In the genomic region with DNA sequence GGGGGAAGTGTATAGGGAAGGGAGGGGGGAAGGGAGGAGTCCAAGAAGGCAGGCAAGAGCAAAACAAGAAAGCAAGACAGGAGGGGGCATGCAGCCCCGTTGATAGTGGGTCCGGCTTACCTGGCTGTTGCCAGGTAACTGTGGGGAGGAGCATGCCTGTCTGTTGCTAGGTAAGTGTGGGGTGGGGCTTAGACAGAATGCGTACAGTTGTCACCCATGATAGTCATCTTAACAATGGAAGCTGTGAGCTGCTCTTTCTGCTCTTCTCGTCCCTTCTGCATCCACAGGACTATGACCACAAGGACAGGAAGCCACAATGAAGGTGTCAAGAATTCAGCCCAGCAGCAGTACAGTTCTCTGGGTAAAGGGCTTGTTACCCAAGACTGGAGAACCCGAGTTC, we compare ENCODE assay signal across 22 mouse cellular contexts. TPM values are rescaled to one million over a fixed set of nuclear protein-coding genes. Genes with fewer than 3 reads are reported as not detected.
DNase-seq lines count a peak whose midpoint lies in the region; ATAC-seq and TF ChIP-seq lines count a peak whose summit lies in the region.
"Had no signal": no experiment of that assay in that cellular context is flagged by ENCODE, and none has a peak within 500 bp of the region (broad histone marks: within the 10 kb centered on the region; RNA-seq: fewer than 3 reads in every experiment).

No protein-coding gene starts in this region.

- no peak for DNase-seq in CH12.LX (ENCODE audit: extremely low read depth)
- no peak for DNase-seq in Muller cell, postnatal 12 days (ENCODE audit: inconsistent ontology term)
- DNase-seq in gastrocnemius, adult 18-20 months (ENCODE audit: low spot score): no peak
- no peak for DNase-seq in layer of hippocampus, postnatal 25 days (ENCODE audit: extremely low spot score in 1 of 2, low spot score in 1 of 2)
- DNase-seq: cerebellum, adult 11-12 months; cerebellum, adult 9-10 months; cerebellum, postnatal 25 days; gastrocnemius, adult 2 months; gastrocnemius, postnatal 25 days; heart, postnatal 36 days had no signal

- no peak for TF ChIP-seq EP300 in CH12.LX (IDR thresholded peaks at IDR 0.05; ENCODE audit: low read length)

- H3K4me1 ChIP-seq in intestine, embryonic 15.5 days (replicated peaks): peaks cover 19% of the 10 kb centered on the region
- no peaks in the 10 kb centered on the region for H3K4me1 ChIP-seq in intestine, postnatal 0 days (replicated peaks; ENCODE audit: control insufficient read depth, insufficient read depth, low read length)
- peaks cover 30 to 69% of the 10 kb centered on the region in 2 experiments for H3K4me1 ChIP-seq in CH12.LX (ENCODE audit: control insufficient read depth in 1 of 2, insufficient read depth in 2 of 2)
- H3K4me1 ChIP-seq: embryonic facial prominence, embryonic 12.5 days; forebrain, embryonic 12.5 days; hindbrain, embryonic 12.5 days had no signal

- no peak for TF ChIP-seq POLR2A in CH12.LX (IDR thresholded peaks at IDR 0.05; ENCODE audit: low read depth, low read length)

- TF ChIP-seq RAD21 in CH12.LX (IDR thresholded peaks at IDR 0.05; ENCODE audit: low read depth, low read length): no peak

- no peaks in the 10 kb centered on the region for H3K9me3 ChIP-seq in intestine, embryonic 15.5 days
- no peaks in the 10 kb centered on the region for H3K9me3 ChIP-seq in intestine, postnatal 0 days (ENCODE audit: control insufficient read depth)
- no peaks in the 10 kb centered on the region for H3K9me3 ChIP-seq in CH12.LX (replicated peaks; ENCODE audit: low read length)
- H3K9me3 ChIP-seq: embryonic facial prominence, embryonic 12.5 days; forebrain, embryonic 12.5 days; heart, embryonic 13.5 days; hindbrain, embryonic 12.5 days had no signal

- H3K4me2 ChIP-seq in intestine, embryonic 15.5 days (replicated peaks): no peak overlapping the region
- H3K4me2 ChIP-seq in intestine, postnatal 0 days (replicated peaks; ENCODE audit: low read depth): no peak overlapping the region
- no peak overlapping the region for H3K4me2 ChIP-seq in CH12.LX (ENCODE audit: insufficient read depth, low read depth, poor library complexity, severe bottlenecking)
- H3K4me2 ChIP-seq: embryonic facial prominence, embryonic 12.5 days; forebrain, embryonic 12.5 days; heart, embryonic 13.5 days; hindbrain, embryonic 12.5 days had no signal

- in situ Hi-C loops in CH12.LX (cut with MboI; ENCODE audit: low pct_ligation_motif_present, low pct_unique_long_range_greater_than_20kb, low sequenced_read_pairs): no loop called here

- 49% methylated on average over 5 of the region's 5 CpGs for WGBS in intestine, embryonic 15.5 days
- WGBS in intestine, postnatal 0 days: 47% methylated on average over 5 of the region's 5 CpGs

- dilution Hi-C loops in CH12.LX (cut with MboI; ENCODE audit: extremely low pct_ligation_motif_present, extremely low pct_unique_long_range_greater_than_20kb, low sequenced_read_pairs): no loop called here

- no peak overlapping the region for H3K4me3 ChIP-seq in intestine, embryonic 15.5 days (replicated peaks)
- H3K4me3 ChIP-seq in intestine, postnatal 0 days (ENCODE audit: low read depth, low read length): no peak overlapping the region
- no peak overlapping the region for H3K4me3 ChIP-seq in CH12.LX (replicated peaks in 1 of 3; ENCODE audit: low read depth in 2 of 3, low read length in 2 of 3, poor library complexity in 1 of 3)
- H3K4me3 ChIP-seq: embryonic facial prominence, embryonic 12.5 days; forebrain, embryonic 12.5 days; gastrocnemius, adult 2 months; heart, embryonic 13.5 days; hindbrain, embryonic 12.5 days had no signal

- 0 out of 2 replicates have a peak, but pooled peaks have one; percentile 35 for ATAC-seq in intestine, embryonic 15.5 days
- no peak for ATAC-seq in intestine, postnatal 0 days
- peak; percentile 19 for ATAC-seq in activated CD4-positive, CD25-positive, alpha-beta regulatory T cell, adult 4 months
- ATAC-seq: forebrain, embryonic 16.5 days; hindbrain, embryonic 16.5 days; Patski had no signal

- no peaks in the 10 kb centered on the region for H3K36me3 ChIP-seq in intestine, embryonic 15.5 days
- no peaks in the 10 kb centered on the region for H3K36me3 ChIP-seq in intestine, postnatal 0 days (ENCODE audit: control insufficient read depth, insufficient read depth)
- H3K36me3 ChIP-seq in CH12.LX (replicated peaks in 1 of 2; ENCODE audit: control insufficient read depth in 1 of 2, insufficient read depth in 1 of 2, low read length in 1 of 2): no peaks in the 10 kb centered on the region
- H3K36me3 ChIP-seq: embryonic facial prominence, embryonic 12.5 days; forebrain, embryonic 12.5 days; heart, embryonic 13.5 days; hindbrain, embryonic 12.5 days had no signal

- TF ChIP-seq CTCF in intestine, postnatal 0 days (IDR thresholded peaks at IDR 0.05; ENCODE audit: low read depth): no peak
- no peak for TF ChIP-seq CTCF in CH12.LX (conservative IDR thresholded peaks at IDR 0.05 in 1 of 2, IDR thresholded peaks at IDR 0.05 in 1 of 2; ENCODE audit: low read depth in 2 of 2, low read length in 2 of 2)

- H3K9ac ChIP-seq in intestine, embryonic 15.5 days: no peak overlapping the region
- H3K9ac ChIP-seq in intestine, postnatal 0 days (ENCODE audit: low read depth, low read length): no peak overlapping the region
- H3K9ac ChIP-seq in CH12.LX (ENCODE audit: insufficient read depth, low read depth): no peak overlapping the region
- H3K9ac ChIP-seq: embryonic facial prominence, embryonic 12.5 days; forebrain, embryonic 12.5 days; heart, embryonic 13.5 days; hindbrain, embryonic 12.5 days had no signal

- no peaks in the 10 kb centered on the region for H3K79me2 ChIP-seq in CH12.LX (replicated peaks; ENCODE audit: control insufficient read depth, extremely low read depth, insufficient read depth, poor library complexity, severe bottlenecking)

- H3K27ac ChIP-seq in intestine, embryonic 15.5 days: no peak overlapping the region
- H3K27ac ChIP-seq in intestine, postnatal 0 days (ENCODE audit: low read depth, low read length): no peak overlapping the region
- no peak overlapping the region for H3K27ac ChIP-seq in CH12.LX (ENCODE audit: insufficient read depth, low read depth)
- H3K27ac ChIP-seq: embryonic facial prominence, embryonic 12.5 days; forebrain, embryonic 12.5 days; heart, embryonic 13.5 days; hindbrain, embryonic 12.5 days had no signal

- no peaks in the 10 kb centered on the region for H3K27me3 ChIP-seq in intestine, embryonic 15.5 days (replicated peaks)
- no peaks in the 10 kb centered on the region for H3K27me3 ChIP-seq in intestine, postnatal 0 days (replicated peaks; ENCODE audit: control insufficient read depth, insufficient read depth, low read length)
- H3K27me3 ChIP-seq in CH12.LX (replicated peaks): no peaks in the 10 kb centered on the region
- H3K27me3 ChIP-seq: embryonic facial prominence, embryonic 12.5 days; forebrain, embryonic 12.5 days; heart, embryonic 13.5 days; hindbrain, embryonic 12.5 days; Patski had no signal

TF ChIP-seq in CH12.LX, 34 proteins besides CTCF, POLR2A, EP300 and RAD21:
- TF ChIP-seq KAT2A (IDR thresholded peaks at IDR 0.05; ENCODE audit: insufficient replicate concordance, low read length) (no peak), IRF4 (IDR thresholded peaks at IDR 0.05; ENCODE audit: low read depth, low read length) (0 out of 2 replicates have a peak, but pooled peaks have one; percentile 5)

RNA-seq across cellular contexts. Expression of gene Gm17334, which starts 37.2 kb away (rescaled TPM):
- 0.26 and 0.32 TPM in 2 replicates for polyA plus RNA-seq in intestine, embryonic 15.5 days (2015; fragmentation: Nextera tagmentation; extraction: Ambion mirVana)
- 0.17 and 0.67 TPM in 2 replicates for polyA plus RNA-seq in intestine, postnatal 0 days (2015; fragmentation: Nextera tagmentation; extraction: Ambion mirVana)
- total RNA-seq in CH12.LX (2012; rRNA removed) (0.71 and 0.72 TPM in 2 replicates), CH12.LX (2014; rRNA removed) (not detected in 2 replicates)
- polyA plus RNA-seq in CH12.LX (2012; ENCODE audit: insufficient read length, low read depth): 0.47 and 0.57 TPM in 2 replicates
- polyA plus RNA-seq in activated CD4-positive, CD25-positive, alpha-beta regulatory T cell, adult 4 months (2017; shearing (Covaris generic)): 1 to 10 TPM; 4.9 to 6.2 TPM
- total RNA-seq in gastrocnemius, adult 18-20 months (2021): not detected
- total RNA-seq in layer of hippocampus, postnatal 25 days (2021): 1 to 10 TPM; 1.0 to 1.8 TPM
- total RNA-seq: gastrocnemius, postnatal 25 days; MEL had no signal
- polyA plus RNA-seq: embryonic facial prominence, embryonic 12.5 days; forebrain, embryonic 12.5 days; heart, postnatal 0 days; hindbrain, embryonic 12.5 days; hindbrain, embryonic 16.5 days had no signal

RNA-seq across cellular contexts. Expression of gene Irf1, which starts 40.3 kb away (rescaled TPM):
- polyA plus RNA-seq in intestine, embryonic 15.5 days (2015; fragmentation: Nextera tagmentation; extraction: Ambion mirVana): 43.5 and 45.9 TPM in 2 replicates
- polyA plus RNA-seq in intestine, postnatal 0 days (2015; fragmentation: Nextera tagmentation; extraction: Ambion mirVana): 64.3 and 76.1 TPM in 2 replicates
- total RNA-seq in CH12.LX (2012; rRNA removed): 46.4 and 64.9 TPM in 2 replicates
- total RNA-seq in CH12.LX (2014; rRNA removed): 19.8 and 23.6 TPM in 2 replicates
- polyA plus RNA-seq in CH12.LX (2012; ENCODE audit: insufficient read length, low read depth): 17.8 and 18.2 TPM in 2 replicates
- polyA plus RNA-seq in activated CD4-positive, CD25-positive, alpha-beta regulatory T cell, adult 4 months (2017; shearing (Covaris generic)): 100 to 1,000 TPM; 236 to 307 TPM
- total RNA-seq in gastrocnemius, adult 18-20 months (2021): 1 to 10 TPM; 4.7 to 9.9 TPM
- 1 to 10 TPM; 7.6 to 7.7 TPM for total RNA-seq in layer of hippocampus, postnatal 25 days (2021)

RNA-seq across cellular contexts. Expression of gene Gm12216, which starts 48.9 kb away (rescaled TPM):
- 1.2 and 1.7 TPM in 2 replicates for polyA plus RNA-seq in intestine, embryonic 15.5 days (2015; fragmentation: Nextera tagmentation; extraction: Ambion mirVana)
- polyA plus RNA-seq in intestine, postnatal 0 days (2015; fragmentation: Nextera tagmentation; extraction: Ambion mirVana): 6.5 and 8.0 TPM in 2 replicates
- total RNA-seq in CH12.LX (2012; rRNA removed) (0.88 and 2.7 TPM in 2 replicates), CH12.LX (2014; rRNA removed) (0.73 and 0.77 TPM in 2 replicates)
- polyA plus RNA-seq in CH12.LX (2012; ENCODE audit: insufficient read length, low read depth): 0.56 and 1.1 TPM in 2 replicates
- 10 to 100 TPM; 24.2 to 36.5 TPM for polyA plus RNA-seq in activated CD4-positive, CD25-positive, alpha-beta regulatory T cell, adult 4 months (2017; shearing (Covaris generic))
- total RNA-seq in gastrocnemius, adult 18-20 months (2021): 1 to 10 TPM in 1 of 2 experiments, under 1 TPM in 1; 0.84 to 2.1 TPM
- total RNA-seq in layer of hippocampus, postnatal 25 days (2021): 1 to 10 TPM; 4.3 to 9.1 TPM
- total RNA-seq: MEL had no signal
- polyA plus RNA-seq: forebrain, embryonic 12.5 days; hindbrain, embryonic 12.5 days had no signal
